Mouse (Mus musculus) kidney, embryonic 16.5 days (tissue): Measurements from ENCODE around the gene Olfr312. TPM values are rescaled to one million over a fixed set of nuclear protein-coding genes. Genes with fewer than 3 reads are reported as not detected.
A peak's percentile ranks its signal among the peaks of the same experiment; 100 is the strongest.
"Not testable (repeated sequence)": the region's sequence is repeated elsewhere in the genome, so short reads cannot be mapped to it uniquely, and the experiment has no call there.

ENCODE experiments used
- ATAC-seq: fragments of 200-750 bp; cut with Nextera tagmentation; 2 replicates; pipeline ENCODE4 v1.8.0; 2017; ENCODE audit warnings: moderate TSS enrichment; ENCODE audit not compliant: low FRiP score, low TSS enrichment
- H3K27ac ChIP-seq: fragments of 300-500 bp; sonication (generic); 2 replicates; pipeline ENCODE4 v1.5.1; 2014; ENCODE audit warnings: low read length
- H3K27me3 ChIP-seq: fragments of 300-500 bp; sonication (generic); 2 replicates; pipeline ENCODE4 v1.6.1; 2014; ENCODE audit warnings: low read length, control low read depth, mixed read lengths; ENCODE audit not compliant: insufficient read depth
- H3K36me3 ChIP-seq: fragments of 300-500 bp; sonication (generic); 2 replicates; pipeline ENCODE4 v1.6.1; 2014; ENCODE audit warnings: low read length, control low read depth, mixed read lengths; ENCODE audit not compliant: insufficient read depth
- H3K4me1 ChIP-seq: fragments of 300-500 bp; sonication (generic); 2 replicates; pipeline ENCODE4 v1.6.1; 2014; ENCODE audit warnings: low read length, control low read depth, mixed read lengths; ENCODE audit not compliant: insufficient read depth
- H3K4me2 ChIP-seq: fragments of 300-500 bp; sonication (generic); replicated peaks from 2 replicates; pipeline ENCODE4 v1.6.1; 2014; ENCODE audit warnings: low read depth, low read length
- H3K4me3 ChIP-seq: fragments of 300-500 bp; sonication (generic); 2 replicates; pipeline ENCODE4 v1.5.1; 2014; ENCODE audit warnings: mild to moderate bottlenecking, low read length
- H3K9ac ChIP-seq: fragments of 300-500 bp; sonication (generic); replicated peaks from 2 replicates; pipeline ENCODE4 v1.6.1; 2014; ENCODE audit warnings: low read length
- H3K9me3 ChIP-seq: fragments of 300-500 bp; sonication (generic); 2 replicates; pipeline ENCODE4 v1.6.1; 2016; ENCODE audit warnings: low read length, control low read depth
- WGBS: fragments of 180-500 bp; shearing (Covaris S2); extraction: QIAGEN DNeasy Blood & Tissue Kit; methylation state at CpG from one replicate; pipeline ENCODE4 v1.1.7; 2014; 5-methylcytosine and 5-hydroxymethylcytosine counted together
- polyA plus RNA-seq: library from polyadenylated mRNA; unstranded; fragments of >200 nt; fragmentation: Nextera tagmentation; extraction: Ambion mirVana; gene quantifications from 2 replicates; pipeline ENCODE4 v1.2.1, GENCODE M21; 2015

Gene Olfr312
- polyA plus RNA-seq, 1 experiment from 2014 or later: not detected

- no peaks in the 10 kb centered on the region for H3K9me3 ChIP-seq
- H3K4me1 ChIP-seq: peaks cover 8% of the 10 kb centered on the region; the same call in 1 of the 2 replicates
- WGBS: 76% methylated on average over 5 of the region's 5 CpGs
- no peaks in the 10 kb centered on the region for H3K36me3 ChIP-seq
- no peak overlapping the region for H3K27ac ChIP-seq
- H3K27me3 ChIP-seq: no peaks in the 10 kb centered on the region
- no peak overlapping the region for H3K9ac ChIP-seq
- H3K4me2 ChIP-seq: no peak overlapping the region
- no peak for ATAC-seq
- H3K4me3 ChIP-seq: no peak overlapping the region
Observed at GRCm38 (mm10) chr11:58799747-58800146, 29.3 kb upstream of the Olfr312 start.

- no peak within 1 kb of the TSS for H3K9ac ChIP-seq
- peak; percentile 49; the same call in 1 of the 2 replicates for ATAC-seq
- H3K27ac ChIP-seq: no peak within 1 kb of the TSS
- H3K4me1 ChIP-seq: peaks cover 8% of the 10 kb centered on the region; the same call in 1 of the 2 replicates
- H3K4me2 ChIP-seq: no peak within 1 kb of the TSS
- H3K9me3 ChIP-seq: no peaks in the 10 kb centered on the region
- no peaks in the 10 kb centered on the region for H3K36me3 ChIP-seq
- H3K27me3 ChIP-seq: no peaks in the 10 kb centered on the region
- 37% methylated on average over 14 of the region's 14 CpGs for WGBS
- no peak within 1 kb of the TSS for H3K4me3 ChIP-seq
Observed at GRCm38 (mm10) chr11:58801558-58802228, 27.3 kb upstream of the Olfr312 start, which contains the start of gene Fam183b. Gene Fam183b (minus strand): TSS chr11:58801960.

- Histone ChIP-seq H3K9me3 (no peaks in the 10 kb centered on the region), H3K4me3 (no peak overlapping the region), H3K4me1 (peaks cover 8% of the 10 kb centered on the region; the same call in 1 of the 2 replicates), H3K27ac (no peak overlapping the region), H3K9ac (no peak overlapping the region), H3K36me3 (no peaks in the 10 kb centered on the region), H3K27me3 (no peaks in the 10 kb centered on the region), H3K4me2 (no peak overlapping the region)
- no peak for ATAC-seq
- 55% methylated on average over 4 of the region's 4 CpGs for WGBS
Observed at GRCm38 (mm10) chr11:58803871-58804270, 25.2 kb upstream of the Olfr312 start.

- no peak overlapping the region for H3K9ac ChIP-seq
- no peaks in the 10 kb centered on the region for H3K9me3 ChIP-seq
- ATAC-seq: no peak
- no peak overlapping the region for H3K4me3 ChIP-seq
- no peaks in the 10 kb centered on the region for H3K27me3 ChIP-seq
- no peaks in the 10 kb centered on the region for H3K36me3 ChIP-seq
- H3K27ac ChIP-seq: no peak overlapping the region
- H3K4me2 ChIP-seq: no peak overlapping the region
- 62% methylated on average over 2 of the region's 2 CpGs for whole genome bisulfite sequencing
- H3K4me1 ChIP-seq: peaks cover 8% of the 10 kb centered on the region; the same call in 1 of the 2 replicates
Observed at GRCm38 (mm10) chr11:58804393-58804792, 24.6 kb upstream of the Olfr312 start.

GRCm38 (mm10) chr11:58812001-58812400 lies 17.0 kb upstream of the Olfr312 start:
- Histone ChIP-seq H3K4me2 (no peak overlapping the region), H3K4me3 (no peak overlapping the region), H3K36me3 (no peaks in the 10 kb centered on the region), H3K9me3 (no peaks in the 10 kb centered on the region), H3K4me1 (no peaks in the 10 kb centered on the region), H3K27me3 (no peaks in the 10 kb centered on the region), H3K27ac (no peak overlapping the region), H3K9ac (no peak overlapping the region)
- no peak for ATAC-seq
- 0% methylated on average over 1 of the region's 1 CpGs for WGBS

- not testable (repeated sequence) for H3K9me3 ChIP-seq, H3K4me3 ChIP-seq, H3K4me2 ChIP-seq, H3K36me3 ChIP-seq, H3K4me1 ChIP-seq, H3K27ac ChIP-seq, H3K9ac ChIP-seq, H3K27me3 ChIP-seq, ATAC-seq
- 64% methylated on average over 1 of the region's 1 CpGs for WGBS
Observed at GRCm38 (mm10) chr11:58814700-58815099, 14.3 kb upstream of the Olfr312 start, which contains the start of gene Olfr313. Gene Olfr313 (plus strand): TSS chr11:58815000.

GRCm38 (mm10) chr11:58815676-58816075 lies 13.4 kb upstream of the Olfr312 start:
- no peak for ATAC-seq
- H3K4me1 ChIP-seq: no peaks in the 10 kb centered on the region
- H3K27ac ChIP-seq: no peak overlapping the region
- no peak overlapping the region for H3K4me3 ChIP-seq
- H3K9ac ChIP-seq: no peak overlapping the region
- no peaks in the 10 kb centered on the region for H3K27me3 ChIP-seq
- H3K4me2 ChIP-seq: no peak overlapping the region
- 79% methylated on average over 1 of the region's 1 CpGs for WGBS
- no peaks in the 10 kb centered on the region for H3K9me3 ChIP-seq
- H3K36me3 ChIP-seq: no peaks in the 10 kb centered on the region

- no peaks in the 10 kb centered on the region for H3K9me3 ChIP-seq
- H3K4me3 ChIP-seq: no peak overlapping the region
- no peaks in the 10 kb centered on the region for H3K4me1 ChIP-seq
- no peak for ATAC-seq
- 81% methylated on average over 3 of the region's 3 CpGs for whole genome bisulfite sequencing
- no peaks in the 10 kb centered on the region for H3K27me3 ChIP-seq
- H3K27ac ChIP-seq: no peak overlapping the region
- no peaks in the 10 kb centered on the region for H3K36me3 ChIP-seq
- no peak overlapping the region for H3K9ac ChIP-seq
- no peak overlapping the region for H3K4me2 ChIP-seq
Observed at GRCm38 (mm10) chr11:58829764-58830163, 727 bp downstream of the Olfr312 start.

GRCm38 (mm10) chr11:58832541-58832940 lies 3.5 kb downstream of the Olfr312 start:
- H3K4me2 ChIP-seq, H3K9me3 ChIP-seq, H3K4me3 ChIP-seq, H3K9ac ChIP-seq, H3K27ac ChIP-seq, H3K36me3 ChIP-seq, H3K4me1 ChIP-seq, ATAC-seq, H3K27me3 ChIP-seq: not testable (repeated sequence)
- 79% methylated on average over 3 of the region's 3 CpGs for WGBS

GRCm38 (mm10) chr11:58838951-58839350 lies 9.9 kb downstream of the Olfr312 start, which contains the start of gene Olfr311:
Gene Olfr311 (plus strand): TSS chr11:58839251.
- H3K27me3 ChIP-seq: not testable (repeated sequence)

More at GRCm38 (mm10) chr11:58838951-58839350, 9.9 kb downstream of the Olfr312 start, which contains the start of gene Olfr311:
- not testable (repeated sequence) for H3K4me2 ChIP-seq, H3K4me1 ChIP-seq, H3K36me3 ChIP-seq, ATAC-seq, H3K9me3 ChIP-seq, H3K4me3 ChIP-seq, H3K9ac ChIP-seq, H3K27ac ChIP-seq
